Mouse (Mus musculus) stomach, postnatal 0 days (tissue): ENCODE data around the gene 2310046K23Rik. TPM values are rescaled to one million over a fixed set of nuclear protein-coding genes. Genes with fewer than 3 reads are reported as not detected.
A peak's percentile ranks its signal among the peaks of the same experiment; 100 is the strongest.
"Not testable (repeated sequence)": the region's sequence is repeated elsewhere in the genome, so short reads cannot be mapped to it uniquely, and the experiment has no call there.

ENCODE experiments used
- ATAC-seq: fragments of 200-750 bp; cut with Nextera tagmentation; 2 replicates; pipeline ENCODE4 v1.8.0; 2017; ENCODE audit not compliant: low FRiP score, low TSS enrichment
- DNase-seq: peaks from one replicate; pipeline ENCODE4 v3.0.0-alpha.2; 2016; ENCODE audit warnings: low spot score
- H3K27ac ChIP-seq: fragments of 300-500 bp; sonication (generic); replicated peaks from 2 replicates; pipeline ENCODE4 v1.5.1; 2014; ENCODE audit warnings: mild to moderate bottlenecking, control low read depth
- H3K27me3 ChIP-seq: fragments of 300-500 bp; sonication (generic); 2 replicates; pipeline ENCODE4 v1.6.1; 2014; ENCODE audit warnings: low read length; ENCODE audit not compliant: control insufficient read depth, insufficient read depth
- H3K36me3 ChIP-seq: fragments of 300-500 bp; sonication (generic); 2 replicates; pipeline ENCODE4 v1.6.1; 2014; ENCODE audit warnings: low read length, mixed read lengths; ENCODE audit not compliant: control insufficient read depth, insufficient read depth
- H3K4me1 ChIP-seq: fragments of 300-500 bp; sonication (generic); replicated peaks from 2 replicates; pipeline ENCODE4 v1.6.1; 2014; ENCODE audit warnings: antibody characterized with exemption; ENCODE audit not compliant: control insufficient read depth, insufficient read depth
- H3K4me2 ChIP-seq: fragments of 300-500 bp; sonication (generic); replicated peaks from 2 replicates; pipeline ENCODE4 v1.6.1; 2014; ENCODE audit warnings: low read depth, mild to moderate bottlenecking, control low read depth, moderate library complexity
- H3K4me3 ChIP-seq: fragments of 300-500 bp; sonication (generic); 2 replicates; pipeline ENCODE4 v1.5.1; 2014; ENCODE audit warnings: low read depth, low read length, control low read depth
- H3K9ac ChIP-seq: fragments of 300-500 bp; sonication (generic); 2 replicates; pipeline ENCODE4 v1.6.1; 2014; ENCODE audit warnings: mild to moderate bottlenecking, low read length, control low read depth, mixed read lengths
- H3K9me3 ChIP-seq: fragments of 300-500 bp; sonication (generic); 2 replicates; pipeline ENCODE4 v1.6.1; 2016; ENCODE audit warnings: low read length; ENCODE audit not compliant: control insufficient read depth
- CTCF ChIP-seq: IDR thresholded peaks from 2 replicates; pipeline ENCODE4 v1.5.1; 2016; ENCODE audit warnings: antibody characterized with exemption, low read depth, mild to moderate bottlenecking, moderate library complexity
- EP300 ChIP-seq: optimal IDR thresholded peaks from 2 replicates; pipeline ENCODE3; 2016; ENCODE audit warnings: antibody characterized with exemption
- WGBS: fragments of 180-500 bp; shearing (Covaris S2); extraction: QIAGEN DNeasy Blood & Tissue Kit; methylation state at CpG from one replicate; pipeline ENCODE4 v1.1.7; 2014; 5-methylcytosine and 5-hydroxymethylcytosine counted together
- polyA plus RNA-seq: library from polyadenylated mRNA; unstranded; fragments of >200 nt; fragmentation: Nextera tagmentation; extraction: Ambion mirVana; gene quantifications from 2 replicates; pipeline ENCODE4 v1.2.1, GENCODE M21; 2015

2310046K23Rik gene
- polyA plus RNA-seq, 1 experiment from 2014 or later, result not detected

DNA sequence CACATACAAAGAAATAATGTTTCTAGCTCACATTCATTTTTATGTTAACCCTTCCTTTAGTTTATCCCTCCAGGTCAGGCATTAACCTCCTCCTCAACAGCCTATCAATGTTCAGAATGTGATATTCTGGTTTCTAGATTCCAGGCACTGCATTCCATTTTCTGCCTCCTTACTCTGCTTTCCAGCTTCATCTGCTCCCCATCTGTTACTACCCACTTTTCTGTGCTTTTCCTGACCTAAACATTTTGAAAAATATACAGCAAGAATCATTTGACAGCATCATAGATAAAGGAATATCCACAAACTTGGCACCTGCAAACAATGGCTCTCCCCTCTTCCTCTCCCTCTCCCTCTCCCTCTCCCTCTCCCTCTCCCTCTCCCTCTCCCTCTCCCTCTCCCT, 30.8 kb downstream of the 2310046K23Rik start:
- Histone ChIP-seq H3K36me3 (no peaks in the 10 kb centered on the region), H3K27ac (no peak overlapping the region), H3K9ac (no peak overlapping the region), H3K9me3 (no peaks in the 10 kb centered on the region), H3K4me1 (no peaks in the 10 kb centered on the region), H3K4me2 (no peak overlapping the region), H3K4me3 (no peak overlapping the region), H3K27me3 (no peaks in the 10 kb centered on the region)
- ATAC-seq (no peak), DNase-seq (no peak)
- TF ChIP-seq CTCF (no peak), EP300 (no peak)

DNA sequence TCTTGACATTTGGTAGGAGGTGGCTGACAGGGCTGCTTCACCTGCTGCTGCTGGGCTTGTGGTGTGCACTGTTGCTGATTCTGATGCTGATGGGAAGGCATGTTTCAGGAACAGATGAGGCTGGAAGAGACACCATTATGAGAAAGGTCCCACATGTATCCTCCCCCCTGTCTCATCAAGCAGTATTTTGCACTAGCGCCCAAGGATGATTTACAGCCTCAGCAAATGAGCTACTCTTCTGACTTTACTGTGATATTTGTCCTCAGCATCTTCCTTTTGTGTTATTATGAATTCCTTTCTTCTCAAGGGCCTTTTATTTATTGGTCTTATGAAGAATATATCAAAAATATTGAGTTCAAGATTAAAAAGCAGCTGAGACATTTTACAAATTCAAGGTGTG, 33.9 kb downstream of the 2310046K23Rik start, which contains the start of gene Sprr4:
Gene Sprr4 (minus strand): TSS at position 101 of the 400 bp plus-strand sequence.
- WGBS, result 83% methylated on average over 1 of the region's 1 CpGs
- Histone ChIP-seq H3K4me3 (no peak within 1 kb of the TSS), H3K27ac (no peak within 1 kb of the TSS), H3K27me3 (no peaks in the 10 kb centered on the region), H3K4me1 (no peaks in the 10 kb centered on the region), H3K4me2 (no peak within 1 kb of the TSS), H3K36me3 (no peaks in the 10 kb centered on the region), H3K9me3 (no peaks in the 10 kb centered on the region), H3K9ac (no peak within 1 kb of the TSS)
- TF ChIP-seq CTCF (no peak), EP300 (no peak)
- DNase-seq (no peak), ATAC-seq (no peak)

DNA sequence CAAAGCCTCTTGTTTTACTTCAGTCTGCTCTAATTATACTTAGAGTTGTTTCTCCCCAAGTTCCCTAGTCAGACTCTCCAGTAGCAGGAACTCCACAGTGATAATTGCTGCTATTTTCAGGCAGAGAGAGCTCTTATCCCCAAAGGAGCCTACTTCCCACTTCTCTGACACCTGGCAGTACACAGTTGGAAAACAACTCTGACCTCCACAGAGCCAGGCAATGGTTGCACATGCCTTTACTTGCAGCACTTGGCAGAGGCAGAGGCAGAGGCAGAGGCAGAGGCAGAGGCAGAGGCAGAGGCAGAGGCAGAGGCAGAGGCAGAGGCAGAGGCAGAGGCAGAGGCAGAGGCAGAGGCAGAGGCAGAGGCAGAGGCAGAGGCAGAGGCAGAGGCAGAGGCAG, 44.0 kb downstream of the 2310046K23Rik start:
- not testable (repeated sequence) for ATAC-seq, DNase-seq, H3K9ac ChIP-seq, H3K27me3 ChIP-seq, H3K4me3 ChIP-seq, H3K36me3 ChIP-seq, H3K4me1 ChIP-seq, H3K9me3 ChIP-seq, H3K4me2 ChIP-seq, H3K27ac ChIP-seq

DNA sequence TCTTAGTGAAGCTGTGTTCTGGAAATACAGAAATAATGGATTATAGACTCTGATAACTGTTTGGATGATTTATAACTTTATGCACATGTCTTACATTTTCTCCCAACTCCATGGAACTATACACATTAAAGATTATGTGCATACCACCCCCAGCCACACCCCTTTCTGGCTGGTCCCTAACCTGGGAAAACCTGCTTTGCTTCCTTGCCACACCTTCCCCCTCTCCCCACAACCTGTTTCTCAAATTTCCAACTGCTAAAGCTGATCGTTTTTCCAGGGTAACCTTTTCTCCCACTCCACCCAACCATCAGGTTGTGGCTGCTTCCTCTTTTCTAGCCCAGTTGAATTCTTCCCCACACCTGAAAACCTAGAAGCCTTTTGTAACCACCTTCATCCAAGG, 48.0 kb downstream of the 2310046K23Rik start:
- no peaks in the 10 kb centered on the region for H3K9me3 ChIP-seq
- 25% methylated on average over 1 of the region's 1 CpGs for WGBS
- TF ChIP-seq EP300 (no peak), CTCF (no peak)
- no peaks in the 10 kb centered on the region for H3K4me1 ChIP-seq
- ATAC-seq (peak; percentile 65), DNase-seq (peak; percentile 23)
- peak overlapping the region; percentile 24 for H3K27ac ChIP-seq
- no peak overlapping the region for H3K4me2 ChIP-seq
- no peaks in the 10 kb centered on the region for H3K36me3 ChIP-seq
- H3K4me3 ChIP-seq, result no peak overlapping the region
- H3K9ac ChIP-seq, result no peak overlapping the region
- no peaks in the 10 kb centered on the region for H3K27me3 ChIP-seq

DNA sequence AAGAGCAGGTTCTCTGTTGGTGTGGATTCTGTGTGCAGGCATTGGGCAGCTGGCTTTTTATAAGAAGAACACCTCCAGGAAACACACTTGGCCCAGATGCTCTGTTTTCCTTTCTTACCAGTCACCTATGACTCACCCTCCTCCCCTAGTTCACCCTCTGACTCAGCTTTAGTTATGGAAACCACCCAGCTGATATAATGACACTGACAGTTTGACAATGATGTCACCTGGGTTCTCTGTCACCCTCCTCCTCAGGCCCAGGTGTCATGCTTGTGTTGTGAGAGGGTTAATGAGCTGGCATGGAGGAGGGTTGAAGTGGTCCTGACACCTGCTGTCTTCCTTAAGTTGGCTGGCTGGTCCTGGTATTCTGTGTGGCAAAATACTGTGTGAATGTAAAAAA, 48.4 kb downstream of the 2310046K23Rik start, which contains the start of gene Sprr1a:
Gene Sprr1a (minus strand): TSS at position 33 of the 400 bp plus-strand sequence.
- Histone ChIP-seq H3K4me1 (no peaks in the 10 kb centered on the region), H3K9ac (no peak within 1 kb of the TSS), H3K27ac (peak within 1 kb of the TSS; percentile 24), H3K4me3 (no peak within 1 kb of the TSS; the same call in 1 of the 2 replicates), H3K27me3 (no peaks in the 10 kb centered on the region), H3K4me2 (peak within 1 kb of the TSS; percentile 20; the same call in 1 of the 2 replicates), H3K36me3 (no peaks in the 10 kb centered on the region), H3K9me3 (no peaks in the 10 kb centered on the region)
- ATAC-seq (peak; percentile 93), DNase-seq (peak; percentile 34)
- TF ChIP-seq EP300 (no peak), CTCF (no peak)

Other genes with a start within 250 kb of the 2310046K23Rik start
- gene Sprr2a3, start 249.1 kb downstream of the 2310046K23Rik start, polyA plus RNA-seq, result 712 and 819 TPM in 2 replicates
- 20.8 and 22.8 TPM in 2 replicates for gene Sprr2b, start 217.9 kb downstream of the 2310046K23Rik start, polyA plus RNA-seq
- gene Sprr2d, start 195.4 kb downstream of the 2310046K23Rik start, polyA plus RNA-seq, result 65.0 and 66.5 TPM in 2 replicates
- gene Sprr2e, start 182.4 kb downstream of the 2310046K23Rik start, polyA plus RNA-seq, result 0.33 and 0.47 TPM in 2 replicates
- gene Sprr2f, start 169.3 kb downstream of the 2310046K23Rik start, polyA plus RNA-seq, result 7.4 and 9.2 TPM in 2 replicates
- gene Sprr2h, start 148.8 kb downstream of the 2310046K23Rik start, polyA plus RNA-seq, result 2.1 TPM in 2 replicates
- gene Sprr2i, start 126.5 kb downstream of the 2310046K23Rik start, polyA plus RNA-seq, result 24.7 and 26.7 TPM in 2 replicates
- 52.2 and 58.5 TPM in 2 replicates for gene Sprr2j-ps, start 116.4 kb downstream of the 2310046K23Rik start, polyA plus RNA-seq
- gene Gm9774, start 105.1 kb downstream of the 2310046K23Rik start, polyA plus RNA-seq, result 10.3 and 10.6 TPM in 2 replicates
- 8.3 and 9.2 TPM in 2 replicates for gene Sprr2k, start 101.9 kb downstream of the 2310046K23Rik start, polyA plus RNA-seq
- 17.1 and 19.3 TPM in 2 replicates for gene Sprr1b, start 95.7 kb downstream of the 2310046K23Rik start, polyA plus RNA-seq
- 1,930 and 1,986 TPM in 2 replicates for gene Sprr3, start 75.8 kb downstream of the 2310046K23Rik start, polyA plus RNA-seq
- 1,567 and 1,571 TPM in 2 replicates for gene Sprr1a, start 48.6 kb downstream of the 2310046K23Rik start, polyA plus RNA-seq
- gene Sprr4, start 34.0 kb downstream of the 2310046K23Rik start, polyA plus RNA-seq, result 1.3 and 1.5 TPM in 2 replicates
- 16.6 and 21.1 TPM in 2 replicates for gene Ivl, start 39.2 kb upstream of the 2310046K23Rik start, polyA plus RNA-seq
- gene Smcp, start 54.5 kb upstream of the 2310046K23Rik start, polyA plus RNA-seq, result not detected in 2 replicates
- 22.8 and 26.7 TPM in 2 replicates for gene 2210017I01Rik, start 73.0 kb upstream of the 2310046K23Rik start, polyA plus RNA-seq
- 98.3 and 102 TPM in 2 replicates for gene Lce6a, start 87.1 kb upstream of the 2310046K23Rik start, polyA plus RNA-seq
- 401 and 429 TPM in 2 replicates for gene Lce1a1, start 113.8 kb upstream of the 2310046K23Rik start, polyA plus RNA-seq
- gene Lce1b, start 122.4 kb upstream of the 2310046K23Rik start, polyA plus RNA-seq, result 116 and 135 TPM in 2 replicates
- gene Lce1a2, start 135.8 kb upstream of the 2310046K23Rik start, polyA plus RNA-seq, result 632 and 696 TPM in 2 replicates
- 673 and 689 TPM in 2 replicates for gene Lce1c, start 144.7 kb upstream of the 2310046K23Rik start, polyA plus RNA-seq
- 199 and 223 TPM in 2 replicates for gene Lce1d, start 152.7 kb upstream of the 2310046K23Rik start, polyA plus RNA-seq
- 326 and 341 TPM in 2 replicates for gene Lce1e, start 174.6 kb upstream of the 2310046K23Rik start, polyA plus RNA-seq
- 468 and 478 TPM in 2 replicates for gene Lce1f, start 185.8 kb upstream of the 2310046K23Rik start, polyA plus RNA-seq
- 11.4 and 14.1 TPM in 2 replicates for gene Gm38119, start 204.6 kb upstream of the 2310046K23Rik start, polyA plus RNA-seq
- gene Lce1g, start 217.8 kb upstream of the 2310046K23Rik start, polyA plus RNA-seq, result 307 and 309 TPM in 2 replicates
- 249 and 251 TPM in 2 replicates for gene Lce1h, start 230.6 kb upstream of the 2310046K23Rik start, polyA plus RNA-seq
- gene Lce1i, start 244.4 kb upstream of the 2310046K23Rik start, polyA plus RNA-seq, result 369 and 377 TPM in 2 replicates